Mouse (Mus musculus) thymus, adult 2 months (tissue): ENCODE measurements around the gene Slc39a1.

Experiments
- CTCF ChIP-seq: fragments of 200-500 bp; IDR thresholded peaks from 2 replicates; pipeline ENCODE4 v1.5.1; 2012; ENCODE audit warnings: mild to moderate bottlenecking, control low read depth, low read length, moderate library complexity, borderline replicate concordance; ENCODE audit not compliant: control insufficient read depth, poor library complexity, insufficient read depth; ENCODE audit errors: extremely low read depth
- POLR2A ChIP-seq: fragments of 200-500 bp; IDR thresholded peaks from 2 replicates; pipeline ENCODE4 v1.6.1; 2012; ENCODE audit warnings: mild to moderate bottlenecking, low read length, control low read depth, moderate library complexity; ENCODE audit not compliant: control insufficient read depth, poor library complexity, insufficient read depth; ENCODE audit errors: extremely low read depth

GRCm38 (mm10) chr3:90221123-90221522 is 26.8 kb upstream of the Slc39a1 start:
- TF ChIP-seq POLR2A (no peak), CTCF (no peak)
